Mouse (Mus musculus) megakaryocyte, embryonic 14.5 days (primary cell): ENCODE data around the gene Vac14.

ENCODE experiments used
- FLI1 ChIP-seq: IDR thresholded peaks from 2 replicates; pipeline ENCODE4 v1.6.1; 2012; ENCODE audit warnings: low read length, inconsistent platforms, mixed read lengths
- GATA1 ChIP-seq: IDR thresholded peaks from 3 replicates; pipeline ENCODE4 v1.6.1; 2012; ENCODE audit warnings: mixed read lengths, low read length, inconsistent platforms, borderline replicate concordance

- no peak for TF ChIP-seq GATA1
- TF ChIP-seq FLI1 = no peak
Measured at GRCm38 (mm10) chr8:110767261-110767660, 148.9 kb downstream of the Vac14 start.
